Mouse (Mus musculus) ovary, postnatal 10 days (tissue): ENCODE measurements around the gene Lrrc36.

Experiments used
- DNase-seq: peaks from one replicate; pipeline ENCODE4 v3.0.0; 2022; ENCODE audit warnings: low spot score

The Lrrc36 gene

GRCm38 (mm10) chr8:105466700-105467291 is 53.4 kb downstream of the Lrrc36 start:
- DNase-seq: no peak

- no peak for DNase-seq
Measured at GRCm38 (mm10) chr8:105467396-105467985, 54.1 kb downstream of the Lrrc36 start.

GRCm38 (mm10) chr8:105468002-105468720 is 54.8 kb downstream of the Lrrc36 start:
- no peak for DNase-seq

GRCm38 (mm10) chr8:105469041-105469695 is 55.8 kb downstream of the Lrrc36 start:
- no peak for DNase-seq

- no peak for DNase-seq
Measured at GRCm38 (mm10) chr8:105469816-105470215, 56.4 kb downstream of the Lrrc36 start.

- no peak for DNase-seq
Measured at GRCm38 (mm10) chr8:105470262-105470661, 56.9 kb downstream of the Lrrc36 start.

GRCm38 (mm10) chr8:105470681-105471313 is 57.4 kb downstream of the Lrrc36 start:
- no peak for DNase-seq

- peak; percentile 81 for DNase-seq
Measured at GRCm38 (mm10) chr8:105471314-105472015, 58.1 kb downstream of the Lrrc36 start, which contains the start of gene Tppp3. Tppp3 (minus strand) TSS chr8:105471526.

- no peak for DNase-seq
Measured at GRCm38 (mm10) chr8:105472414-105472932, 59.1 kb downstream of the Lrrc36 start.

GRCm38 (mm10) chr8:105472983-105473382 is 59.6 kb downstream of the Lrrc36 start:
- DNase-seq: no peak

- DNase-seq: no peak
Measured at GRCm38 (mm10) chr8:105473816-105474606, 60.6 kb downstream of the Lrrc36 start.

- DNase-seq: no peak
Measured at GRCm38 (mm10) chr8:105474680-105475079, 61.3 kb downstream of the Lrrc36 start.

GRCm38 (mm10) chr8:105475254-105475653 is 61.9 kb downstream of the Lrrc36 start:
- no peak for DNase-seq

- no peak for DNase-seq
Measured at GRCm38 (mm10) chr8:105475742-105476141, 62.4 kb downstream of the Lrrc36 start.

- DNase-seq: no peak
Measured at GRCm38 (mm10) chr8:105476161-105476560, 62.8 kb downstream of the Lrrc36 start.

- DNase-seq: no peak
Measured at GRCm38 (mm10) chr8:105476628-105477413, 63.5 kb downstream of the Lrrc36 start.

- DNase-seq: no peak
Measured at GRCm38 (mm10) chr8:105477792-105478191, 64.4 kb downstream of the Lrrc36 start.

GRCm38 (mm10) chr8:105481013-105481412 is 67.6 kb downstream of the Lrrc36 start:
- no peak for DNase-seq

- DNase-seq: no peak
Measured at GRCm38 (mm10) chr8:105481453-105481852, 68.1 kb downstream of the Lrrc36 start.

GRCm38 (mm10) chr8:105482123-105482522 is 68.8 kb downstream of the Lrrc36 start:
- DNase-seq: no peak
